In the genomic region with DNA sequence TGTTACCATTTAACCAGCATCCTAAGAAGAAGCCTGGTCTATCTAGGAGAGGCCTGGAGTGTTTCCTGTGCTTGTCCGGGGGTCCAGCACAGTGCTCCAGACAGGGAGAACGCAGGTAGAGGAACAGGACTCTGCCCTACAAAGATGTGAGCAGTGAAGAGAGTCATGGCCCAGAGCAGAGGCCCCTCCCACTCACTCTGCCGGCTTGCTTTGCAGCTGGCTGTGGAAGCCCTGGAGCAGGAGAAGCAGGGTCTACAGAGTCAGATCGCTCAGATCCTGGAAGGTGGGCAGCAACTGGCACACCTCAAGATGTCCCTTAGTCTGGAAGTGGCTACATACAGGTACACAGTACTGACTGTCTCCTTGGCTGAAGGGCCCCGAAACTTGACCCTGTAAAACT, we compare ENCODE assay signal across 1 mouse cellular context.
TF ChIP-seq lines count a peak whose summit lies in the region.

No protein-coding gene starts in this region.

TF ChIP-seq in C2C12, 6 proteins besides CTCF, POLR2A, EP300 and RAD21 (continued from another document):
- TF ChIP-seq MYOG (IDR thresholded peaks at IDR 0.05; ENCODE audit: control insufficient read depth, extremely low read depth, insufficient read length), result no peak
- TF ChIP-seq MYOD1 (IDR thresholded peaks at IDR 0.05; ENCODE audit: control insufficient read depth, insufficient read length, low read depth), result no peak
- TF ChIP-seq MAX (IDR thresholded peaks at IDR 0.05), result no peak
- no peak for TF ChIP-seq USF1 (IDR thresholded peaks at IDR 0.05; ENCODE audit: low read depth)
- no peak for TF ChIP-seq FOSL1 (IDR thresholded peaks at IDR 0.05; ENCODE audit: insufficient read depth, low read length, poor library complexity, severe bottlenecking)
